Mouse (Mus musculus): Measurements from ENCODE around the gene Ltc4s. TPM values are rescaled to one million over a fixed set of nuclear protein-coding genes. Genes with fewer than 3 reads are reported as not detected.

Gene Ltc4s
- total RNA-seq, 2 experiments from 2014 or later = 9.9 to 15.5 TPM

DNA sequence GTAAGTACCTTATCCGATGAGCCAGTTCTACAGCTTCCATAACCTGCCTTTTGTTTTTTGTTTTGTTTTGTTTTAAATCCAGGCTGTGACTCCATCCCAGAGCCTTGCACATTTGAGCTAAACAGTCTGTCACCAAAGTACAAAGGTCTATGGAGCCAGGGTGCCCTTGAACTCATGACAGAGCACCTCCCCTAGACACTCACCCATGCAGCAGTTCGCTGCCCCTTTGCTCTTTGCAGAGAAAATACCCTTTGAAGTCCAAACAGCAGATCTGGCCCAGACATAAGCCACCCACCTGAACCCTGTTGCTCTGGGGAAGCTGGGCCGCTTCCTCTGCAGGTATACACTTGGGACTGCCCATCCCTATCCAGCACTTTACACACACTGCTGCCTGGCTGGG is 36.8 kb downstream of the Ltc4s start:
- no peak for DNase-seq (ENCODE audit: low spot score in 2 of 2)

GRCm38 (mm10) chr11:50200613-50201012 is 37.8 kb downstream of the Ltc4s start:
- DNase-seq (ENCODE audit: low spot score in 2 of 2) = no peak

DNA sequence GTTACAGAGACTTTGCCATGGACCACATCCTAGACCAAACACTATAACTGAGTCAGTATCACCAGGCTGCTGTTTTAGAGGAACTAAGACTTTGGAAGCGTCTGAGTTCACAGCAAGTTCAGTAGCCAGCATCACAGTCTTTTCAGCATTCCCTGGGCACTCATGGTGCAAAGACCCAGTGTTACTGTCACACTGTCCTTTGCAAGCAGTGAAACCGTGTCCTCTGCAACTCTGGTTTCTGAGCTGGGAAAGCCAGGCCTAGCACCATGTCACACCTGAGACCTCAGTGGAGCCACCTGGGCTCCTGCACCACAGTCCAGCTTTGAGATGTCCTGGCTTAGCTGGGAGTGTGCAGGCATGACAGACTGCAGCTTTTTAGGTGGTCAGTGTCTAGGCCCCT is 39.5 kb downstream of the Ltc4s start:
- DNase-seq (ENCODE audit: low spot score in 2 of 2) = no peak

DNA sequence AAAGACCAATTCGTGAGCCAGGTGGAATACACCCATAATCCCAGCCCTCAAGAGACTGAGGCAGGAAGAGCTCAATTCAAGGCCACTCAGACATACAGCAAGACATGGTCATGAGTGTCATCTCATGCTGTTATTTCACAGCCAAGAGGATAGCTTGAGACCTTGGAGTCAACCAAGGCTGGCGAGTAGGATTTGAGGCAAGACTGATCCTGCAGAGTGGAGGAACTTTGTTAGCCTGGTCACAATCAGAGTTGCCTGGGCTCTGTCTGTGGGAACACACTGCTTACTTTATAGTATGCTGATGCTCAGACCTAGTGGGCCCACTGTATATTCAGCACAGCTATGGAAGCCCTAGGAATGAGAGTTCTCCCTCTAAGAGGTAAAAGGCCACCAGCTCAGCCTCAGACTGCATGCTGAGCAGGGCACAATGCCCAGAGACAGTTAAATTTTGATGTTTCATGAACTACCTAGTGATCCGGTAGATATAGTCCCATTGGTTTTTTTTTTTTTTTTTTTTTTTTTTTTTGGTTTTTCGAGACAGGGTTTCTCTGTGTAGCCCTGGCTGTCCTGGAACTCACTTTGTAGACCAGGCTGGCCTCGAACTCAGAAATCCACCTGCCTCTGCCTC is 40.1 kb downstream of the Ltc4s start:
- DNase-seq (ENCODE audit: low spot score in 2 of 2) = no peak

DNA sequence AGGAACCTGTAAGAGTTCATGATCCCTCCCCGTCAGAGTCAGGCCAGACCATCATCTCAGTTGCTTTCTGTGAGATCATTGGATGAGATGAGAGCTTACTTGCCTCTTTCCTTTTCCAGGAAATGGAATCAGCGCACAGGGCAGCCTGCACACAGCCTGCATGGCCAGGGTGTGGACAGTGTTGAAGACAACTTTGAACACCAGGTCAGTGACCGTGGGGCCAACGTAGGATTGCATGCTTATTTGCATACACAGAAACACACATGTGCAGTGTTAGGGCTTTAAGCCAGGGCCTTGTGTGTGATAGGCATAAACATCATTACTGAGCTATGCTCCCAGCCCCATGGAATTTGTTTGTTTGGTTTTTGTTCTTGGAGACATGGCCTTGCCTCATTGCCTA is 40.9 kb downstream of the Ltc4s start:
- no peak for DNase-seq (ENCODE audit: low spot score in 2 of 2)

DNA sequence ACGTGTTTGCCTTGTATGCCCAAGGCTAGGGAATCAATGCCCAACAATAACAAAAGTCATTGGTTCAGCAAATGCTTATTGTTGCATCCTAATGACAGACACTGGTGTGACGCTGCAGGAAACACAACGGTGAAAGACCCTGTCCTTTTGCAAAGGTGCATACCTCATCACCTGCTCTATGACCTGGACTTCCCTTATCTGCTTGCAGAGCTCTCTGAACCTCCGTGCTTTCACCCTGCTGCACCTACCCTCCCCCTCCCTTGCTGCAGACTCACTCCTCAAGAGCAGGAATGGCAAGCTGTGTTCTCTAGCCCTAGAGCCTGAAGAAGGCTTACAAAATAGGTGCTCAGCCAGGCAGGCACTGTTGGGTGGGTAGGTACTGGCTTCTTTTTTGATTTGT is 43.6 kb downstream of the Ltc4s start:
- DNase-seq (ENCODE audit: low spot score in 2 of 2) = no peak

- DNase-seq (ENCODE audit: low spot score in 2 of 2) = no peak
Measured at GRCm38 (mm10) chr11:50194070-50194469, 44.3 kb downstream of the Ltc4s start.

- no peak for DNase-seq (ENCODE audit: low spot score in 2 of 2)
Measured at GRCm38 (mm10) chr11:50192278-50192677, 46.1 kb downstream of the Ltc4s start.

DNA sequence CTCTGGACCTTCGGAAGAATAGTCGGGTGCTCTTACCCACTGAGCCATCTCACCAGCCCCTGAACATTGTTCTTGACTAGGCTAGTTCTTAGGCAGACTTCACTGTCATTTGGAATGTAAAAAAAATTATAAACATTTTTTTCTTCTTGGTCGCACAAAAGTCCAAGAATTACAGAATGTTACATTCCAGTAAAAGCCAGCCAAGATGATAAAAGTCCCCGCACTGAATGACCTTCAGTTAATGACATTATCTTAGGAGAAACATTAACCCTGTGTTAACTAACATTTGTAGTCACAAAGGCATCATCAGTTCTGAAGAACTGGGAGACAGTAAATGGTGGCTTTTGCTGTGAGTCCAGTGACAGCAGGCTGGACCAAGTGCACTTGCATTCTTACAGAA is 48.1 kb downstream of the Ltc4s start:
- no peak for DNase-seq (ENCODE audit: low spot score in 2 of 2)

DNA sequence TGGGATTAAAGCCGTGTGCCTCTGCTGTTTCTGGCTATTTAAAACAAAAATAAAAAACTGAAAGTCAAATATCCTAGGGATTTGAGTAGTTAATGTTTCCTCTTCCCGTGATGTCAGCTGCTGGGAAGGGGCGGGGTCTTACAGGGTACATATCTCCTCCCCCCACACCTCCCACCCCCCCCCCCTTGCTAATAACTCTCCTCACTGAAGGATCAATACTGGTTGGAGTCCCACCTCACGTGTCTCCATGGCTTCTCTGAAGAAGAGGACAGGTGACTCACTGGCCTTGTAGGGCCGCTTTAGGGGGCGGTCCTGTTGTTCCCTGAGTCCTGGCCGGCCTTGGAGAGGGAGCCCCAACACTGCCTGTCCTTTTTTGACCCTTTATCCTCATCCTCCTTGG is 49.7 kb downstream of the Ltc4s start:
- DNase-seq (ENCODE audit: low spot score in 2 of 2) = no peak

Small RNA genes lying within 50 kb of the gene (microRNA-seq; reads per million reads assigned to microRNA genes)
- 2.2 to 3.9 reads per million in 2 experiments for gene Mir6919

Other genes with a start within 250 kb of the Ltc4s start
- gene Rnf130, start 213.3 kb downstream of the Ltc4s start, total RNA-seq (2021) = 10 to 100 TPM; 84.5 to 87.4 TPM
- gene Tbc1d9b, start 107.2 kb downstream of the Ltc4s start, total RNA-seq (2021) = 10 to 100 TPM; 74.0 to 76.4 TPM
- gene Mrnip, start 64.2 kb downstream of the Ltc4s start, total RNA-seq (2021) = 10 to 100 TPM; 20.5 to 21.3 TPM
- 100 to 1,000 TPM; 302 to 324 TPM for gene Sqstm1, start 27.8 kb downstream of the Ltc4s start, total RNA-seq (2021)
- 100 to 1,000 TPM; 201 to 243 TPM for gene Mgat4b, start 27.7 kb downstream of the Ltc4s start, total RNA-seq (2021)
- 10 to 100 TPM in 1 of 2 experiments, 1 to 10 TPM in 1; 9.5 to 10.1 TPM for gene Maml1, start 53.7 kb upstream of the Ltc4s start, total RNA-seq (2021)
- gene Canx, start 87.1 kb upstream of the Ltc4s start, total RNA-seq (2021) = 100 to 1,000 TPM; 413 to 414 TPM
- gene Cby3, start 115.8 kb upstream of the Ltc4s start, total RNA-seq (2021) = not detected
- 100 to 1,000 TPM; 321 to 338 TPM for gene Hnrnph1, start 138.4 kb upstream of the Ltc4s start, total RNA-seq (2021)
- gene Rufy1, start 192.5 kb upstream of the Ltc4s start, total RNA-seq (2021) = 10 to 100 TPM; 21.8 to 23.6 TPM

All from layer of hippocampus, postnatal 10 days (tissue).